Mouse (Mus musculus) left cerebral cortex, adult 18-20 months (tissue): ENCODE data around the gene Gjc2. TPM values are rescaled to one million over a fixed set of nuclear protein-coding genes. Genes with fewer than 3 reads are reported as not detected.

Experiments used
- DNase-seq, 2 experiments: peaks; one replicate each; pipeline ENCODE4 v3.0.0; 2021 to 2022; ENCODE audit warnings: low spot score in 2 of 2, mixed read lengths in 1 of 2
- total RNA-seq, 2 experiments: library from RNA; stranded (reverse); gene quantifications; 2 replicates each; pipeline ENCODE4 v1.2.3; 2021

Gene Gjc2
- total RNA-seq, 2 experiments from 2014 or later, result 7.5 to 8.1 TPM

- peak; percentile 58 to 64 for DNase-seq
Observed at GRCm38 (mm10) chr11:59209003-59209441, 26.0 kb upstream of the Gjc2 start.

DNA sequence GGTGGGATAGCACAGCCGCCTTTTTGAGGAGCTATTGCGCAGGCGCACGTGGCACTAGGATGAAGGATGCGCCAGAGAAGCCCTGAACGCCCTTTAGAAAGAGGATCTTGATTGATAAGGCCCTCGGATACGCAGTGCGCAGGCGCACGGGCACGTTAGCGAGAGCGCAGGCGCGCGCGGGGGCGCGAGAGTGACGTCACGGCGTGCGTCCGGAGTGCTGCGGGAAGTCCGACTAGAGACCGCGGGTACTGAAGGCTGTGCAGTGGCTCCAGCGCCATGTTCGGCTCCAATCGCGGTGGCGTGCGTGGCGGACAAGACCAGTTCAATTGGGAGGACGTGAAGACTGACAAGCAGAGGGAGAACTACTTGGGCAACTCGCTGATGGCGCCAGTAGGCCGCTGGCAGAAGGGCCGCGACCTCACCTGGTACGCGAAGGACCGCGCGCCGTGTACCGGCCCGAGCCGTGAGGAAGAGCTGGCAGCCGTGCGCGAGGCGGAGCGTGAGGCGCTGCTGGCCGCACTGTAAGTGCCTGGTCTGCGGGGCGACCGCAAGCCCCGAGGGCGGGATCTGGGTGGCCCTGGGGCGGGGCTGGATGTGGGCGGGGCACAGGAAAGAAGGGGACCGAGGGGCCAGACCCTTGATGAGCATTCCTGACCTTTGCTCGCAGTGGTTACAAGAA lies 25.3 kb upstream of the Gjc2 start, which contains the start of gene 2310033P09Rik:
2310033P09Rik (plus strand) TSS at position 169 of the 679 bp plus-strand sequence.
- peak; percentile 92 to 95 for DNase-seq

DNA sequence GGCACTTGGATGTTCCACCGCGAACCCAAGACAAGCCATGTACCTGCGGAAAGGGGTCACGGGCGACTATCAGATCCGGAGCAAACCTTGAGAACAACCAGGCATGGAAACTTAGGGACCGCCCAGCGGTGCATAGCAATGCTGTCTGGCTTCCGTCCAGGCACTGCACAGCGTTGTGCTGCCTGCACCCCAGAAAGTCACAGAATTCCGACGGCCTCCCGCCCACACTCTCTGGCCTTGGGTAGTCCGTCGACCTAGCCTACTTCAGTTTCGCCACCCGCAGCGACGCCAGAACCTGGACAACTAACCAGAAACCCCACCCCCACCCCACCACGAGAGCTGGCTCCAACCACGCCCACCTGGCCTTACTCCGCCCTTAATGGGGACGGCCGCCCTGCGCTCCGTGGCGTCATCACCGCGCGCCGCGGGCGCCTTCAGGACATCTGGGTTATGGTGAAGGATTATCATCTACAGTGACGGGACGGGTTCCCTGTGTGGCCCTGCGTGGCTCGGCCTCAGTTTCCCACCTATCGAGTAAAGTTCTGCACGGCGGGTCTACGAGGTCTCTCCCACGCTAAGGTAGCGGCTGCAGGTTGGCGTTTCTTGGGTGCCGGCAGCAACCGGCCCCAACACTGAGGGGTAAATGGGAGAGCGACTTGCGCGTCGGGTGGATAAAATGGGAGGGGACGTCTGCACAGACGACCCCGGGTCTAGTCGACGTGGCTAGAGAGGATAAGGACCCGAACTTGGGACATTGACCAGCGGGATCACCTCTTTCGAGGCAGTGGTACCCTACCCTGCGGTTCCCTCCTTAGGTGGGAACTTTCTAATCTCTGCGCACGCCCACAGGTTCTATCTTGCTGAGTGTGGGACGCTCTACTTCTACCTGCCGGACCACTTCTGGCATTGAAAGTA lies 19.3 kb upstream of the Gjc2 start, which contains the start of gene Mrpl55:
Mrpl55 (plus strand) TSS at position 406 of the 915 bp plus-strand sequence.
- peak; percentile 92 to 97 for DNase-seq

DNA sequence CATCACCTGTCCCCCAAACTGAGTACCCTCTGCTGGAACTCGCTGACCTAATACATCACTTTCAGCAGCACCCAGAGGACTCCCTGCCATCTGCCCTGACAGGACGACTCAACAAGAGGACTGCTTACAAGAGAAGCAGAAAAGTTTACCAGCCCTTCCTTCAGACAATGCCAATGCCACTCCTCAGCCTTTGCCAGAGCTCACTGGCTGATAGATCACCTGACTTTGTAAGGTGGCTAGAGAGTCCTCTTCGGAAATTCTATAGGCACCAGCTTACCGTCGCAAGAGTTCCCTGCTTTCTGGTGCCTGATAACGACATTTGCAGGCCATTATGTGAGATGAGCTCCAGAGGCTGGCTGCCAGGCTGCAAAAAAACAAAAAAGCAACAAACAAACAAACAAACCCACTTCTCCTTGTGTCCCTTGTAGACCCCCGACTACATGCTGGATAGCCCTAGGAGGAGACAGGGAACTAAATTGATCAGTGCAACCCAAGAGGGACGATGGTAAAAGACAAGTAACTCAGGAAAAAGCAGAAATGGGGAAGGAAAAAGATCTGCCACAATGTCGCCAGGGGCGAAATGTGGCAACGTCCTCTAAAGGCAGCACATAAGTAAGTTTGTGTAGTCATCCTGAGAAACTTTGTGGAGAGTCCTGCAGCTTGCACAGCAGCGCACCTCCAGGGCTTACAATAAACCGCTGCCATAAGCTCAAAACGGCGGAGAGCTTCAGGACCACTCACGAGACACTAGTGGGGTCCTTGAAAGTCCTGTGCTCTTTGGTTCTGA lies 18.4 kb upstream of the Gjc2 start:
- no peak for DNase-seq

DNA sequence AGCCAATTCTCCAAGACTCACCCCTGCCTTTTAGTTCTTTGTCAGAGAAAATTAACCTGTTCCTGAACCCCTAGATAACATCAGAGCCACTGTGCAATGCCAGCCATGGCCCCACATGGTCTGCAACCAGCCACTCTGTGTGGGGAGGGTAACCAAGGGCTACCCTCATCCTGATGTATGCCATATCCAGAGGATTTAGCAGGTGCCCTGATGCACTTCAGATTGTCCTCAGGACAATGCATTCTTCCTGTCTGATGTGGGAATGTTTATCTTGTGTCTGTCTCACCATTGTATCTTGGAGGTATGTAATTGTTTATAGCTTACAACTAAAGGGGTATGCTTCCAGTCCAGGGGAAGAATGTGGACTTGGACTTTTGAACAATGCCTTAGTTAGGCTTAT lies 13.2 kb upstream of the Gjc2 start:
- no peak for DNase-seq

GRCm38 (mm10) chr11:59192059-59192386 lies 9.0 kb upstream of the Gjc2 start, which contains the start of gene Guk1:
Gene Guk1, minus strand, starts transcription at chr11:59192212.
- DNase-seq, result no peak

DNA sequence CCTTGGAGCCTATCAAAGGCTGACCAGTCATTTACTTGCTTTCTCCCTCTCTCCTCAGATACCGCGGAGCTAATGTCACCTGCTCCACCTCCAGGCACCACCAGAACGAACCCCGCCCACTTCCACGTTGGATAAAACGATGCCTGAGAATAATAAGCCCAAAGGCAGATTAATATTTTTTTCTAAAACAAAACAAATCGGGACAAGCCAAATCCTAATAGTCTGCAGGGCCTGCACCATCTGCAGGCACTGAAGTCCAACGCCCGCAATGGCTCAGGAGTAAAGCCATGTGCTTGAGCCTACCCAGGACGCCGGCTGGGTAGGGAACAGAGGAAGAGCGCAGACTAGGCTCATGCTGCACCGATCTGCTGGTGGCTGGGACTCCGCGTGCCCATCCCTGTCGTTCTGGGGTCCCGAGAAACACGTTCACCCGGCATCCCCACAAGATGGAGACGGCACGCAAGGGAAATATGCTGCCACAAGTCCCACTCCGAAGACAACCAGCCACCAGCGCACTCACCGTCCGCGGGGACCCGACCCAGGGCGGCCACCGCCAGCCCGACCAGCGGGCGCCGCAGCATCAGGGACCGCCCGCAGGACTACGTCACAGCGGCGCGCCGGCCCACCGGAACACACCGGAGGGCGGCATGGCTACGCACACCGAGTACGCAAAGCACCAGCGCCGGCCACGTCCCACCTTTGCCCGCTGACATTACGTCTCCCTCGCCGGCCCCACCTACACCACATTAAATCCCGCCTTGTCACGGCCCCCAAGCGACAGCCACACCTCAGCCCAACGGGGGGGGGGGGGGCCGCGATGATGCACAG lies 8.4 kb upstream of the Gjc2 start:
- peak; percentile 89 to 94 for DNase-seq

DNA sequence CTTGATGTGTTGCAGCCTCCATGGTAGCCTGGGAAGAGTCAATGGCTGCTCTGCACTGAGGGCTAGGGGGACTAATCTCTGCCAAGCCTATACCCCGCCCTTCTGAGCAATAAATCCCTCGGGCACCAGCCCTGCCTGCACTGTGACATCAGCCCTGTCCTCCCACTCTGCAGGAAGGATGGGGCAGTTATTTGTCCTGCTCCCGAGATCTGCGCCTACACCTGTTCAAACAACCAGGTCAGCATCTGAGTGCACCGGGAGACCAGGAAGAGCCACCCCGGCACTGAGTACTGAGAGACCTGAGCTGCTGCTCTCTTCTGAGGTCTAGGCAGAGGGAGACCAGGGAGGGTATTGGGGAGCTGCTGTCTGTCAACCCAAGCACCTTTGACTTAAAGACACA lies 4.7 kb upstream of the Gjc2 start:
- DNase-seq, result no peak

DNA sequence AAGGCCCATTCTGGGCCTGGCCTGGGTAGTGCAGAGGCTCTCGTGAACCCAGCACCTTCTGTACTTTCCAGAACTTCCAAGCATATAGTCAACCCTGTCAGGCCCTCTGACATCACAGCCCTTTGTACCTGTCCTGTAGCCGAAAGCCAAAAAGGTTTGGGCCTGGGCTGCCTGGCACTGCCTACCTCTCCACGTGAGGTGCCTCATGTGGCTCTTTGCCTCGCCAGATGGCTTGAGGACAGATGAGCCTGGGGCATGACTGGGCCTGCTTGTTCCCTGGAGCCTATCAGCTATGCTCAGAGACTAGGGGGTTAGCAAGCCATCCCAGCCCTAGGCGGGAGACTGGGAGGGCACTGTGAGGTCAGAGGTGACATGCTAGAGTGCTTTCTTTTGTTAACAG lies 2.5 kb upstream of the Gjc2 start:
- DNase-seq, result no peak

DNA sequence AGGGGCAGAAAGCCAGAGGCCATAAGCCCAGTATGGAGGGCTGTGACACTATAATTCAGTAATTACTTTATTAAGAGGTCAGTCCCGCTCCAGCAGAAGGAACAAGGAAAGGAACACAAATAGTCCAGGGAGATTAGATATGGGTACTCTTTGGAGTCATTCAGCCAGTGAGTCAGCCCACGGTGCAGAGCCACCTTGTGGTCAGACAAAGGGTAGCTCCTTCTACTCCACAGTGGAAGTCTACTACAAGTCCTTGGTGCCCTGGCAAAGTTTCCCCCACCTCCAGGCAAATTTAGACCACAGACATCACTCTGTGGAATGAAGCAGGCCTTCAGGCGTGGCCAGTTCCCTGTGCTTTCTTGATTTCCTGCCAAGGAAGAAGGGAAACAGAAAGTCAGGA lies 808 bp upstream of the Gjc2 start:
- DNase-seq, result peak; percentile 57 to 62

DNA sequence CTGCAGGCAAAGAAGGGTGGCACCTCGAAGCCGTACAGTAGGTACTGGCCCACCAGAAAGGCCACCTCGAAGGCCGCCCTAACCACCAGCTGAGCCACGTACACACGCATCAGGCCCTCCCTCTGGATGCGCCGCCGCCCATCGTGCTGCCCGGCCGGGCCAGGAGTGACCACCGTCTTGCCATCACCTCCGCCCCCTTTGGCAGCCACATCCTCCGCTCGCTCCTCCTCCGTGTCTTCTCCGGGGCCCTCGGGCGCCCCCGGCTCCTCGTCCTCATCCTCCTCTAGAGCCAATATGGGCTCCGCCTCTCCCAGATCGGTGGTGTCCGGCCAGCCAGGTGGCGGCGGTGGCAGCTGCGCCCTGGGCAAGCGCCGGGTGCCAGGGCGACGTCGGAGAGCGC lies 6.1 kb downstream of the Gjc2 start:
- no peak for DNase-seq

DNA sequence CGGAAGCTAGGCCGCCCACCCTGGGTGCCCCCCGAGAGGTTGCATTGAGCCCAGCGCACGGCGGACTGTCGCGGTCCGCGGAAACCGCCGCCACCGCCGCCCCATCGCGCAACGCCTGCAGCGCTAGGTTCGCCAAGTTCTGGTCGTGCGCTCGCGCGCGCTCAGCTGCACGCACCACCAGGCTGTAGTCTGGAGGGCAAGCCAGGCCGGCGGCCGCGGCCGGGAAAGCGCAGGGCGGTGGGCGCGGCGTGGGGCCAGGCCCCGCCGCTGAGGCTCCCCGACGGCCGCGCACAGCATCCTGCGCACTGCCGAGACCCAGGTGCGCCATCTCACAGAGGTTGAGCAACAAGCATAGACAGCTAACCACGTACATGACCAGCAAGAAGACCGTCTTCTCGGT lies 6.5 kb downstream of the Gjc2 start:
- no peak for DNase-seq

DNA sequence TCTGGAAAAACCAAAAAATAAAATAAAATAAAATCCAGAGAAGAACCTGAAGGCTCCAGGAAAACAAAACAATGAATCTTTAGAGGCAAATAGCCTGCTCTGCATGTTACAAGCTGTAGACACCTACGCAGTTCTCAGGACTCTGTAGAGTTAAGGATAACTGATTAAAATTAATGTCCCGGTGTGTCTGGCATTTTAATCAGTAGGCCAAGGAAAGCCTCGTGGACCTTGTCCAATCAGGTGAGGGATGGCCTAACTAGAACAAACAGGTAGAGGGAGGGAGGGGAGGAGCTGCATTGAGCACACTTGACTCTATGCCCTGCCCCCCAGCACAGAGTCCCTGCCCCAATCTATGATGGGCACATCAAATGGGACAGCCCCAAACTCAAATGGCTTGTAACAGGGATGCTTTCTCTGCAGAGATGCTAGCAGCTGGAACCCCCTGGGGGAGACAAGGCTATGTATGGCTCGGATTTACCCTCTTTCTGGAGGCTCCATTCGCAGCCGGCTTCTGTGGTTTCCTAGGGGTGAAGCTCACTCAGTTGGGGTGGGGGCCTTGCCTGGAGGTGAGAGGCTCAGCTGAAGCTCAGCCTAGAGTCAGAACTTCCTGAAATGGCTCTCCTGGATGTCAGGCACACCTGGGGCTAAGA lies 8.7 kb downstream of the Gjc2 start:
- DNase-seq, result no peak

DNA sequence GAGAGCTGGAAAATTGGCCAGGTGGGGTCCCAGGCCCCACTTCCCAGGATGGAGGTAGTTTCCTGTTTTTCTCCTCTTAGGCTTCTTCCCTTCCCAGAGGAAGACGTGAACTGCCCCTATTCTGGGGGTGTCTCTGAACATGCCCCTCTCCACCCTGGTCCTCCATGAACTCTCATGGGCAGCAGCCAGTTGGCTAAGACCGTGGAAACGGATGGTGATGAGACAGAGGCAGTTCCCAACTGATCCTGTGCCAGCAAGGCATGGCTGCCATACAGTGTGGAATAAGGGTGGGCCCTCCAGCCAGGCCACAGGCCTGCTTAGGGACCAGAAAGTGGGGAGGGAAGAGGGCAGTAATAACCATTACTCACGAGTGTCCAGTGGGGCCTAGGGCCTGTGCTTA lies 12.5 kb downstream of the Gjc2 start:
- no peak for DNase-seq

GRCm38 (mm10) chr11:59169807-59170206 lies 13.2 kb downstream of the Gjc2 start:
- no peak for DNase-seq

- DNase-seq, result no peak
Observed at GRCm38 (mm10) chr11:59165616-59166241, 17.3 kb downstream of the Gjc2 start.

GRCm38 (mm10) chr11:59164384-59164783 lies 18.6 kb downstream of the Gjc2 start:
- DNase-seq, result no peak

- DNase-seq, result peak; percentile 98
Observed at GRCm38 (mm10) chr11:59163255-59164236, 19.5 kb downstream of the Gjc2 start, which contains the start of gene Iba57. Gene Iba57, minus strand, starts transcription at chr11:59163739.
